Mouse (Mus musculus): Measurements from ENCODE around the gene Rab26. TPM values are rescaled to one million over a fixed set of nuclear protein-coding genes. Genes with fewer than 3 reads are reported as not detected.

The Rab26 gene
- polyA plus RNA-seq, 1 experiment: 0.42 TPM

- Histone ChIP-seq H3ac (ENCODE audit: control insufficient read depth, insufficient read length, low read depth) (no peak overlapping the region), H3K4me3 (ENCODE audit: insufficient read depth, poor library complexity, severe bottlenecking) (no peak overlapping the region), H3K79me3 (ENCODE audit: low read depth) (peaks cover 3% of the 10 kb centered on the region)
Measured at GRCm38 (mm10) chr17:24481027-24481815, 52.8 kb downstream of the Rab26 start.

GRCm38 (mm10) chr17:24480201-24480826, 53.7 kb downstream of the Rab26 start:
- Histone ChIP-seq H3K79me2 (ENCODE audit: control insufficient read depth, insufficient read depth) (peaks cover 13% of the 10 kb centered on the region), H3K27me3 (ENCODE audit: control insufficient read depth, insufficient read depth, insufficient read length) (peaks cover 3% of the 10 kb centered on the region), H3K36me3 (ENCODE audit: control insufficient read depth, insufficient read depth) (peaks cover 17% of the 10 kb centered on the region), H3K4me3 (ENCODE audit: insufficient read depth, poor library complexity, severe bottlenecking) (no peak overlapping the region), H3ac (ENCODE audit: control insufficient read depth, insufficient read length, low read depth) (no peak overlapping the region), H3K79me3 (ENCODE audit: low read depth) (peaks cover 3% of the 10 kb centered on the region)
- TF ChIP-seq CTCF (IDR thresholded peaks at IDR 0.05; ENCODE audit: control insufficient read depth, insufficient read depth, insufficient read length): no peak
- no peak for TF ChIP-seq FOSL1 (IDR thresholded peaks at IDR 0.05; ENCODE audit: insufficient read depth, low read length, poor library complexity, severe bottlenecking)
- no peak for TF ChIP-seq MYOG (IDR thresholded peaks at IDR 0.05; ENCODE audit: control insufficient read depth, extremely low read depth, insufficient read length)
- no peak for TF ChIP-seq USF1 (IDR thresholded peaks at IDR 0.05; ENCODE audit: low read depth)
- no peak for TF ChIP-seq MAX (IDR thresholded peaks at IDR 0.05)
- TF ChIP-seq CEBPB (IDR thresholded peaks at IDR 0.05; ENCODE audit: low read depth): no peak
- no peak for TF ChIP-seq MYOD1 (IDR thresholded peaks at IDR 0.05; ENCODE audit: control insufficient read depth, insufficient read length, low read depth)

More at GRCm38 (mm10) chr17:24481027-24481815, 52.8 kb downstream of the Rab26 start:
- H3K27me3 ChIP-seq (ENCODE audit: control insufficient read depth, insufficient read depth, insufficient read length): peaks cover 5% of the 10 kb centered on the region
- TF ChIP-seq MAX (IDR thresholded peaks at IDR 0.05) (no peak), FOSL1 (IDR thresholded peaks at IDR 0.05; ENCODE audit: insufficient read depth, low read length, poor library complexity, severe bottlenecking) (no peak), MYOD1 (IDR thresholded peaks at IDR 0.05; ENCODE audit: control insufficient read depth, insufficient read length, low read depth) (no peak), USF1 (IDR thresholded peaks at IDR 0.05; ENCODE audit: low read depth) (no peak), CTCF (IDR thresholded peaks at IDR 0.05; ENCODE audit: control insufficient read depth, insufficient read depth, insufficient read length) (no peak), CEBPB (IDR thresholded peaks at IDR 0.05; ENCODE audit: low read depth) (no peak), MYOG (IDR thresholded peaks at IDR 0.05; ENCODE audit: control insufficient read depth, extremely low read depth, insufficient read length) (no peak)
- peaks cover 8% of the 10 kb centered on the region for H3K36me3 ChIP-seq (ENCODE audit: control insufficient read depth, insufficient read depth)
- H3K79me2 ChIP-seq (ENCODE audit: control insufficient read depth, insufficient read depth): peaks cover 13% of the 10 kb centered on the region

- peaks cover 13% of the 10 kb centered on the region for H3K79me2 ChIP-seq (ENCODE audit: control insufficient read depth, insufficient read depth)
- no peak overlapping the region for H3ac ChIP-seq (ENCODE audit: control insufficient read depth, insufficient read length, low read depth)
- TF ChIP-seq FOSL1 (IDR thresholded peaks at IDR 0.05; ENCODE audit: insufficient read depth, low read length, poor library complexity, severe bottlenecking) (no peak), USF1 (IDR thresholded peaks at IDR 0.05; ENCODE audit: low read depth) (no peak), CEBPB (IDR thresholded peaks at IDR 0.05; ENCODE audit: low read depth) (no peak), MYOG (IDR thresholded peaks at IDR 0.05; ENCODE audit: control insufficient read depth, extremely low read depth, insufficient read length) (no peak), CTCF (IDR thresholded peaks at IDR 0.05; ENCODE audit: control insufficient read depth, insufficient read depth, insufficient read length) (no peak), MAX (IDR thresholded peaks at IDR 0.05) (no peak), MYOD1 (IDR thresholded peaks at IDR 0.05; ENCODE audit: control insufficient read depth, insufficient read length, low read depth) (no peak)
- peak overlapping the region; percentile 49 for H3K4me3 ChIP-seq (ENCODE audit: insufficient read depth, poor library complexity, severe bottlenecking)
- peaks cover 26% of the 10 kb centered on the region for H3K36me3 ChIP-seq (ENCODE audit: control insufficient read depth, insufficient read depth)
- H3K27me3 ChIP-seq (ENCODE audit: control insufficient read depth, insufficient read depth, insufficient read length): no peaks in the 10 kb centered on the region
- peaks cover 3% of the 10 kb centered on the region for H3K79me3 ChIP-seq (ENCODE audit: low read depth)
Measured at GRCm38 (mm10) chr17:24479431-24479830, 54.6 kb downstream of the Rab26 start.

GRCm38 (mm10) chr17:24478663-24479380, 55.2 kb downstream of the Rab26 start, which contains the start of gene Mlst8:
TSS of gene Mlst8 (minus strand) at chr17:24479078.
- TF ChIP-seq FOSL1 (IDR thresholded peaks at IDR 0.05; ENCODE audit: insufficient read depth, low read length, poor library complexity, severe bottlenecking): no peak
- TF ChIP-seq MYOD1 (IDR thresholded peaks at IDR 0.05; ENCODE audit: control insufficient read depth, insufficient read length, low read depth): no peak
- peak; percentile 91 for TF ChIP-seq CTCF (IDR thresholded peaks at IDR 0.05; ENCODE audit: control insufficient read depth, insufficient read depth, insufficient read length)
- Histone ChIP-seq H3K79me2 (ENCODE audit: control insufficient read depth, insufficient read depth) (peaks cover 13% of the 10 kb centered on the region), H3K79me3 (ENCODE audit: low read depth) (peaks cover 3% of the 10 kb centered on the region), H3K36me3 (ENCODE audit: control insufficient read depth, insufficient read depth) (peaks cover 31% of the 10 kb centered on the region), H3K27me3 (ENCODE audit: control insufficient read depth, insufficient read depth, insufficient read length) (no peaks in the 10 kb centered on the region), H3ac (ENCODE audit: control insufficient read depth, insufficient read length, low read depth) (peak within 1 kb of the TSS; percentile 96), H3K4me3 (ENCODE audit: insufficient read depth, poor library complexity, severe bottlenecking) (peak within 1 kb of the TSS; percentile 49)

- Histone ChIP-seq H3K4me3 (ENCODE audit: insufficient read depth, poor library complexity, severe bottlenecking) (peak overlapping the region; percentile 49), H3K79me3 (ENCODE audit: low read depth) (peaks cover 3% of the 10 kb centered on the region), H3K36me3 (ENCODE audit: control insufficient read depth, insufficient read depth) (peaks cover 38% of the 10 kb centered on the region), H3K79me2 (ENCODE audit: control insufficient read depth, insufficient read depth) (peaks cover 13% of the 10 kb centered on the region), H3ac (ENCODE audit: control insufficient read depth, insufficient read length, low read depth) (peak overlapping the region; percentile 43), H3K27me3 (ENCODE audit: control insufficient read depth, insufficient read depth, insufficient read length) (no peaks in the 10 kb centered on the region)
- TF ChIP-seq MAX (IDR thresholded peaks at IDR 0.05) (no peak), USF1 (IDR thresholded peaks at IDR 0.05; ENCODE audit: low read depth) (no peak), CEBPB (IDR thresholded peaks at IDR 0.05; ENCODE audit: low read depth) (no peak), MYOD1 (IDR thresholded peaks at IDR 0.05; ENCODE audit: control insufficient read depth, insufficient read length, low read depth) (no peak)
Measured at GRCm38 (mm10) chr17:24477985-24478600, 55.9 kb downstream of the Rab26 start.

Other genes starting within 250 kb of the Rab26 start
- not detected for gene Abca17, start 183.1 kb downstream of the Rab26 start, polyA plus RNA-seq (2012; fragmentation: generic; extraction: Trizol)
- gene Abca3, start 182.3 kb downstream of the Rab26 start, polyA plus RNA-seq (2012; fragmentation: generic; extraction: Trizol): 0.66 TPM
- gene Rnps1, start 119.6 kb downstream of the Rab26 start, polyA plus RNA-seq (2012; fragmentation: generic; extraction: Trizol): 99.0 TPM
- gene Eci1, start 107.6 kb downstream of the Rab26 start, polyA plus RNA-seq (2012; fragmentation: generic; extraction: Trizol): 48.5 TPM
- 0.68 TPM for gene Dnase1l2, start 91.1 kb downstream of the Rab26 start, polyA plus RNA-seq (2012; fragmentation: generic; extraction: Trizol)
- gene E4f1, start 63.9 kb downstream of the Rab26 start, polyA plus RNA-seq (2012; fragmentation: generic; extraction: Trizol): 13.1 TPM
- gene Pgp, start 63.8 kb downstream of the Rab26 start, polyA plus RNA-seq (2012; fragmentation: generic; extraction: Trizol): 56.7 TPM
- 0.06 TPM for gene Bricd5, start 60.3 kb downstream of the Rab26 start, polyA plus RNA-seq (2012; fragmentation: generic; extraction: Trizol)
- 23.1 TPM for gene Mlst8, start 55.1 kb downstream of the Rab26 start, polyA plus RNA-seq (2012; fragmentation: generic; extraction: Trizol)
- gene Caskin1, start 45.6 kb downstream of the Rab26 start, polyA plus RNA-seq (2012; fragmentation: generic; extraction: Trizol): 0.36 TPM
- 142 TPM for gene Traf7, start 6.3 kb downstream of the Rab26 start, polyA plus RNA-seq (2012; fragmentation: generic; extraction: Trizol)
- 50.6 TPM for gene Pkd1, start 15.6 kb upstream of the Rab26 start, polyA plus RNA-seq (2012; fragmentation: generic; extraction: Trizol)
- 33.3 TPM for gene Tsc2, start 98.4 kb upstream of the Rab26 start, polyA plus RNA-seq (2012; fragmentation: generic; extraction: Trizol)
- 12.6 TPM for gene Nthl1, start 98.5 kb upstream of the Rab26 start, polyA plus RNA-seq (2012; fragmentation: generic; extraction: Trizol)
- 10.0 TPM for gene Slc9a3r2, start 116.1 kb upstream of the Rab26 start, polyA plus RNA-seq (2012; fragmentation: generic; extraction: Trizol)
- 0.42 TPM for gene Npw, start 124.2 kb upstream of the Rab26 start, polyA plus RNA-seq (2012; fragmentation: generic; extraction: Trizol)
- 34.6 TPM for gene Zfp598, start 135.5 kb upstream of the Rab26 start, polyA plus RNA-seq (2012; fragmentation: generic; extraction: Trizol)
- gene Syngr3, start 155.7 kb upstream of the Rab26 start, polyA plus RNA-seq (2012; fragmentation: generic; extraction: Trizol): 0.61 TPM
- gene Gfer, start 161.9 kb upstream of the Rab26 start, polyA plus RNA-seq (2012; fragmentation: generic; extraction: Trizol): 62.8 TPM
- gene Noxo1, start 162.0 kb upstream of the Rab26 start, polyA plus RNA-seq (2012; fragmentation: generic; extraction: Trizol): 0.34 TPM
- 83.8 TPM for gene Tbl3, start 173.4 kb upstream of the Rab26 start, polyA plus RNA-seq (2012; fragmentation: generic; extraction: Trizol)
- gene Rnf151, start 183.9 kb upstream of the Rab26 start, polyA plus RNA-seq (2012; fragmentation: generic; extraction: Trizol): 1.8 TPM
- 381 TPM for gene Rps2, start 183.9 kb upstream of the Rab26 start, polyA plus RNA-seq (2012; fragmentation: generic; extraction: Trizol)
- 343 TPM for gene Ndufb10, start 190.3 kb upstream of the Rab26 start, polyA plus RNA-seq (2012; fragmentation: generic; extraction: Trizol)
- gene Rpl3l, start 193.6 kb upstream of the Rab26 start, polyA plus RNA-seq (2012; fragmentation: generic; extraction: Trizol): 0.06 TPM
- gene Msrb1, start 202.4 kb upstream of the Rab26 start, polyA plus RNA-seq (2012; fragmentation: generic; extraction: Trizol): 57.8 TPM
- gene Hs3st6, start 218.8 kb upstream of the Rab26 start, polyA plus RNA-seq (2012; fragmentation: generic; extraction: Trizol): not detected

Data from C2C12 (cell line).